Mouse (Mus musculus): ENCODE data around the gene 1700022I11Rik. TPM values are rescaled to one million over a fixed set of nuclear protein-coding genes. Genes with fewer than 3 reads are reported as not detected.

1700022I11Rik gene
- polyA plus RNA-seq, 2 experiments: 0.07 to 0.44 TPM

DNA sequence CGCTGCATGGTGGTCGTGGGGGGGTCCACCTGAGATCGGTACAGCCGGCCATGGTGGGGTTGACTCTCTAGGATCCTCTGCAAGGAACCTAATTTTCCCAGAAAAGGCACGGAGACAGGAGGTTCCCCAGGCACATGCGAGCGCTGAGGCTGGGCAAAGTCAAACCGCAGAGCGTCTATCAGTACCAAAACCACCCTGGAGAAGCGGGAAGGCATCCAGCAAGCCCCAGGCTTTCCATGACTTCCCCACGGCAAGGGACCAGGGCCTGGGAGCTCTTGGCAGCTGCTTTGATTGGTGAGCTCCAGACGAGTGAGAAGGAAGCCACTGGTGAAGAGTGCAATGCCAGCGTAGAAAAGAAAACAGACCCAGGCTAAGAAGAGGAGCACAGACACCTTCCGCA lies 55.3 kb downstream of the 1700022I11Rik start:
- DNase-seq (ENCODE audit: low read depth in 3 of 3, low spot score in 3 of 3) (no peak), ATAC-seq (ENCODE audit: insufficient read depth) (no peak)
- peak overlapping the region; percentile 70 to 78 for H3K4me3 ChIP-seq (ENCODE audit: insufficient read depth in 1 of 2, low read depth in 2 of 2, low read length in 2 of 2)
- TF ChIP-seq EP300 (IDR thresholded peaks at IDR 0.05; ENCODE audit: low read depth): no peak
- no peak for TF ChIP-seq CTCF (IDR thresholded peaks at IDR 0.05; ENCODE audit: low read depth)
- H3K9me3 ChIP-seq (ENCODE audit: control insufficient read depth, low read length): no peaks in the 10 kb centered on the region
- H3K4me1 ChIP-seq (replicated peaks; ENCODE audit: control insufficient read depth in 2 of 2, insufficient read depth in 2 of 2, low read length in 1 of 2): peaks cover 6 to 14% of the 10 kb centered on the region in 2 experiments
- peak overlapping the region; percentile 83 for H3K9ac ChIP-seq (replicated peaks)
- peaks cover 33% of the 10 kb centered on the region for H3K36me3 ChIP-seq (replicated peaks; ENCODE audit: control insufficient read depth, insufficient read depth, low read depth)
- H3K4me2 ChIP-seq (ENCODE audit: low read depth): peak overlapping the region; percentile 92
- no peak overlapping the region; the same call in 1 of the 2 replicates for H3K27ac ChIP-seq
- H3K27me3 ChIP-seq (ENCODE audit: control insufficient read depth, insufficient read depth, low read length): no peaks in the 10 kb centered on the region
- WGBS (ENCODE audit: insufficient replicate concordance): 77% methylated on average over 14 of the region's 14 CpGs

DNA sequence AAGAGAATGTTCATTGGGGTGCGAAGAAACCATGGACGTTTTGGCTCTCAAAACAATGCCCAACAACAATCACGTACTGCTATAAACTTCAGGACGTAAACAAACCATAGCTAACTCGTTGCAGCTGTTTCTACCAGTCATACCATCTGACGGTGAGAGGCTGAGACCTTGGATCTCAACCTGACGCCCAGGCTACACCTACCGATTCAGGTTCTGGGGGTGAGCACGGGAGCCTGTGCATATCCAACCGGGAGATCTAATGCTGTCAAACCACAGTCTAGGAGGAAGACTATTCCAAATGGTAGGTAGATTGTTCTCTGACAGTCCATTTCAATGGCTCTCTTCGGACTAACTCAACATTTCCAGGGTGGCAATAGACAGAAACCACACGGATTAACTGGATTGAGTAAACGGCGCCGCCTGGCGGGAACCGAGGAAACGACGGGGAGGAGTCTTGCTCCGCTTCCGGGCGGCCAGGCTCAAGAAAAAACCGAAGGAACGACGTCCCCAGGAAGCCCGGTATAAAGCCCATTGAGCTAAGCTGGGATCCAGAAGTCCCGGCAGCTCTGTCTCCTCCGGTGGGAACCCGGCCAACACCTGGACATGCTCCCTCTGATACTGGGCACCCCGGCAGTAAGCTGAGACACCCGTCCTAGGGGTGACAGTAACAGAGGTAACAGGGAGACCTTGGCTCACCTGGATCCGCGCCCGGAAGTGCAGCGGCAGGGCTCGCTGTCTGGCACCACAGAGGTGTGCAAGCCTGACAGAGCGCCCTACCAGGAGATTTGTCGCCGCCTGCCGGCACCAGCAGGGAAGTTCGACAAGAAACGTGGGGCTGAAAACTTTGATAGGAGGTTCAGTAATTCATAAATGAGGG lies 55.9 kb downstream of the 1700022I11Rik start, which contains the start of gene Pigo:
Gene Pigo, minus strand, starts transcription at position 736 of the 877 bp plus-strand sequence.
- no peaks in the 10 kb centered on the region for H3K9me3 ChIP-seq (ENCODE audit: control insufficient read depth, low read length)
- H3K27me3 ChIP-seq (ENCODE audit: control insufficient read depth, insufficient read depth, low read length): no peaks in the 10 kb centered on the region
- ATAC-seq (ENCODE audit: insufficient read depth) (peak; percentile 92), DNase-seq (ENCODE audit: low read depth in 3 of 3, low spot score in 3 of 3) (peak; percentile 84 to 90 (median 86))
- peaks cover 8 to 17% of the 10 kb centered on the region in 2 experiments for H3K4me1 ChIP-seq (replicated peaks; ENCODE audit: control insufficient read depth in 2 of 2, insufficient read depth in 2 of 2, low read length in 1 of 2)
- peak within 1 kb of the TSS; percentile 78 for H3K27ac ChIP-seq
- TF ChIP-seq EP300 (IDR thresholded peaks at IDR 0.05; ENCODE audit: low read depth) (peak; percentile 54; the same call in 1 of the 2 replicates), CTCF (IDR thresholded peaks at IDR 0.05; ENCODE audit: low read depth) (peak; percentile 93)
- H3K36me3 ChIP-seq (replicated peaks; ENCODE audit: control insufficient read depth, insufficient read depth, low read depth): peaks cover 33% of the 10 kb centered on the region
- peak within 1 kb of the TSS; percentile 83 for H3K9ac ChIP-seq (replicated peaks)
- H3K4me2 ChIP-seq (ENCODE audit: low read depth): peak within 1 kb of the TSS; percentile 92
- WGBS (ENCODE audit: insufficient replicate concordance): 5% methylated on average over 42 of the region's 42 CpGs
- H3K4me3 ChIP-seq (ENCODE audit: insufficient read depth in 1 of 2, low read depth in 2 of 2, low read length in 2 of 2): peak within 1 kb of the TSS; percentile 70 to 78

DNA sequence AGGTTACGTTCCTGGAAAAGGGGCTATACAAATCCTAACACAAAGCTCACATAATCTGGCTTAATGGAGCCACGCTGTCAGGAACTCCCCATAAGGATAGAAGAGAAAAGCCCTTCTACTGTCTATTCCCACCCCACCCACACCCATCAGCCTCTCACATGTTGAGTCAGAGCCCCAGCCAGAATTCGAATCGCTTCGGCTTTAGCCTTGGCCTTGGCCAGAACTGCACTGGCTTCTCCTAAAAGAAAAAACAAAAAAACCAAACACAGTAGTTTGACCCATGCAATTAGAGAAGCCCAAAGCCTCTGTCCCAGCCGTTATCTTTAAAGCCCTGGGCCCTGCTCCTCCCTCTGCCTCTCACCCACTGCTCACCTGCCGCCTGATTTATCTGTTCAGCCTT lies 59.7 kb downstream of the 1700022I11Rik start:
- H3K27ac ChIP-seq: no peak overlapping the region
- H3K36me3 ChIP-seq (replicated peaks; ENCODE audit: control insufficient read depth, insufficient read depth, low read depth): peaks cover 25% of the 10 kb centered on the region
- H3K4me2 ChIP-seq (ENCODE audit: low read depth): no peak overlapping the region
- DNase-seq (ENCODE audit: low read depth in 3 of 3, low spot score in 3 of 3): no peak
- no peaks in the 10 kb centered on the region for H3K9me3 ChIP-seq (ENCODE audit: control insufficient read depth, low read length)
- no peak for ATAC-seq (ENCODE audit: insufficient read depth)
- H3K27me3 ChIP-seq (ENCODE audit: control insufficient read depth, insufficient read depth, low read length): no peaks in the 10 kb centered on the region
- H3K4me3 ChIP-seq (ENCODE audit: insufficient read depth in 1 of 2, low read depth in 2 of 2, low read length in 2 of 2): no peak overlapping the region
- peaks cover 13 to 22% of the 10 kb centered on the region in 2 experiments for H3K4me1 ChIP-seq (replicated peaks; ENCODE audit: control insufficient read depth in 2 of 2, insufficient read depth in 2 of 2, low read length in 1 of 2)
- 80% methylated on average over 7 of the region's 7 CpGs for WGBS (ENCODE audit: insufficient replicate concordance)
- H3K9ac ChIP-seq (replicated peaks): no peak overlapping the region
- no peak for TF ChIP-seq CTCF (IDR thresholded peaks at IDR 0.05; ENCODE audit: low read depth)
- TF ChIP-seq EP300 (IDR thresholded peaks at IDR 0.05; ENCODE audit: low read depth): no peak

DNA sequence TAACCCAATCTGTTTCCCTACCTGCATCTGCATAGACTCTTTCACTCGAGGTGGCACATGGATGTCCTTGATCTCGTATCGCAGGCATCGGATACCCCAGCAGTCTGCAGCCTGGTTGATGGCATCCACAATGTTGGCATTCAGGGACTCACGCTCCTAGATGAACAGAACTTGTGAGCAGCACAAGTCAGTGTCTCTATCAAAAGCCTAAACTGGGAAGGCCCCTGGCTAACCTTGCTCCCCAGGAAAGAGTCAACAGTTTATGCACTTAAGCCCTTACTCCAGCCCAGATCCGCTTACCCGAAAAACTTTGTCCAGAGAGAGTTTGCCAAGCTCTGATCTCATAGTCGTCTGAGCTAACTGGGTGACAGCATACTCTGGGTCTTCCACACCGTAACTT lies 60.3 kb downstream of the 1700022I11Rik start:
- DNase-seq (ENCODE audit: low read depth in 3 of 3, low spot score in 3 of 3): no peak
- peaks cover 31% of the 10 kb centered on the region for H3K36me3 ChIP-seq (replicated peaks; ENCODE audit: control insufficient read depth, insufficient read depth, low read depth)
- 86% methylated on average over 9 of the region's 9 CpGs for WGBS (ENCODE audit: insufficient replicate concordance)

DNA sequence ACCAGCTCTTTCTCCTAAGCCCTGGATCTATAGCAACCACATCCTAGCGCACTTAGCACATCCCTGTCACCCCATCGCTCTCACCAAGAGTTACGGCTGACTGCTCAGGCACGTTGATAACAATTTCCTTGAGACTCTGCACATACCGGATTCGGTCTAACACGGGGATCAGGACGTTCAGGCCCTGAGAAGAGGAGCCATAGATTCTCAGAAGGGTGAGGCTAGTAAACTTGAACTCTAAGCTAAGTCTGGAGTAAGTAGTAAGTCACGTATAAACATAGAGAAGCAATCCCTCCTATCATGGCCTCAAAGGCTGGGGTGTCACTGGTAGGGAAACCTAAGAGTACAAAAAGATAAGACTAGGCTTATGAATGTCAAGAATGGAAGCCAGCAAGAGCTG lies 60.9 kb downstream of the 1700022I11Rik start:
- H3K9me3 ChIP-seq (ENCODE audit: control insufficient read depth, low read length): no peaks in the 10 kb centered on the region

More for the DNA sequence above, 60.3 kb downstream of the 1700022I11Rik start:
- ATAC-seq (ENCODE audit: insufficient read depth): no peak
- peak overlapping the region in 1 of 2 experiments; percentile 77; a peak in 2 of 4 replicates for H3K4me3 ChIP-seq (ENCODE audit: insufficient read depth in 1 of 2, low read depth in 2 of 2, low read length in 2 of 2)
- peaks cover 8 to 21% of the 10 kb centered on the region in 2 experiments for H3K4me1 ChIP-seq (replicated peaks; ENCODE audit: control insufficient read depth in 2 of 2, insufficient read depth in 2 of 2, low read length in 1 of 2)
- no peaks in the 10 kb centered on the region for H3K9me3 ChIP-seq (ENCODE audit: control insufficient read depth, low read length)
- H3K9ac ChIP-seq (replicated peaks): no peak overlapping the region
- no peaks in the 10 kb centered on the region for H3K27me3 ChIP-seq (ENCODE audit: control insufficient read depth, insufficient read depth, low read length)
- peak overlapping the region; percentile 86 for H3K4me2 ChIP-seq (ENCODE audit: low read depth)
- TF ChIP-seq CTCF (IDR thresholded peaks at IDR 0.05; ENCODE audit: low read depth): no peak
- no peak for TF ChIP-seq EP300 (IDR thresholded peaks at IDR 0.05; ENCODE audit: low read depth)
- H3K27ac ChIP-seq: no peak overlapping the region; the same call in 1 of the 2 replicates

More for the DNA sequence above, 60.9 kb downstream of the 1700022I11Rik start:
- peak overlapping the region; percentile 77 to 90 for H3K4me3 ChIP-seq (ENCODE audit: insufficient read depth in 1 of 2, low read depth in 2 of 2, low read length in 2 of 2)
- H3K9ac ChIP-seq (replicated peaks): peak overlapping the region; percentile 91
- H3K27me3 ChIP-seq (ENCODE audit: control insufficient read depth, insufficient read depth, low read length): no peaks in the 10 kb centered on the region
- 45% methylated on average over 9 of the region's 9 CpGs for WGBS (ENCODE audit: insufficient replicate concordance)
- H3K4me2 ChIP-seq (ENCODE audit: low read depth): peak overlapping the region; percentile 86
- peaks cover 7 to 17% of the 10 kb centered on the region in 2 experiments for H3K4me1 ChIP-seq (replicated peaks; ENCODE audit: control insufficient read depth in 2 of 2, insufficient read depth in 2 of 2, low read length in 1 of 2)
- peak overlapping the region; percentile 65 for H3K27ac ChIP-seq
- DNase-seq (ENCODE audit: low read depth in 3 of 3, low spot score in 3 of 3) (no peak), ATAC-seq (ENCODE audit: insufficient read depth) (peak; percentile 3; the same call in 1 of the 2 replicates)
- H3K36me3 ChIP-seq (replicated peaks; ENCODE audit: control insufficient read depth, insufficient read depth, low read depth): peaks cover 34% of the 10 kb centered on the region
- TF ChIP-seq EP300 (IDR thresholded peaks at IDR 0.05; ENCODE audit: low read depth) (no peak), CTCF (IDR thresholded peaks at IDR 0.05; ENCODE audit: low read depth) (no peak)

All from liver, embryonic 14.5 days (tissue).